Mouse (Mus musculus) midbrain, postnatal 0 days (tissue): ENCODE measurements around the gene Gstm5. TPM values are rescaled to one million over a fixed set of nuclear protein-coding genes. Genes with fewer than 3 reads are reported as not detected.
A peak's percentile ranks its signal among the peaks of the same experiment; 100 is the strongest.

Experiments
- ATAC-seq: fragments of 200-750 bp; cut with Nextera tagmentation; 2 replicates; pipeline ENCODE4 v1.8.0; 2017; ENCODE audit warnings: moderate number of reproducible peaks, mild to moderate bottlenecking, moderate TSS enrichment, moderate library complexity; ENCODE audit not compliant: low FRiP score
- DNase-seq: peaks from one replicate; pipeline ENCODE4 v3.0.0-alpha.2; 2015; ENCODE audit warnings: low spot score
- H3K27ac ChIP-seq: fragments of 300-500 bp; sonication (generic); 2 replicates; pipeline ENCODE4 v1.5.1; 2014; ENCODE audit warnings: low read depth, mild to moderate bottlenecking, low read length, mixed read lengths
- H3K27me3 ChIP-seq: fragments of 300-500 bp; sonication (generic); 2 replicates; pipeline ENCODE4 v1.6.1; 2014; ENCODE audit warnings: low read length, control low read depth, mixed read lengths; ENCODE audit not compliant: insufficient read depth
- H3K36me3 ChIP-seq: fragments of 300-500 bp; sonication (generic); 2 replicates; pipeline ENCODE4 v1.6.1; 2014; ENCODE audit warnings: low read length, control low read depth, mixed read lengths; ENCODE audit not compliant: insufficient read depth
- H3K4me1 ChIP-seq: fragments of 300-500 bp; sonication (generic); 2 replicates; pipeline ENCODE4 v1.6.1; 2014; ENCODE audit warnings: mild to moderate bottlenecking, control low read depth, antibody characterized with exemption, low read length, mixed read lengths; ENCODE audit not compliant: insufficient read depth
- H3K4me2 ChIP-seq: fragments of 300-500 bp; sonication (generic); 2 replicates; pipeline ENCODE4 v1.6.1; 2014; ENCODE audit warnings: low read depth, mild to moderate bottlenecking, low read length, mixed read lengths; ENCODE audit not compliant: poor library complexity, severe bottlenecking
- H3K4me3 ChIP-seq: fragments of 300-500 bp; sonication (generic); 2 replicates; pipeline ENCODE4 v1.5.1; 2014; ENCODE audit warnings: low read depth, mild to moderate bottlenecking, low read length, moderate library complexity
- H3K9ac ChIP-seq: fragments of 300-500 bp; sonication (generic); replicated peaks from 2 replicates; pipeline ENCODE4 v1.6.1; 2014; ENCODE audit warnings: mild to moderate bottlenecking, low read length, moderate library complexity, mixed read lengths; ENCODE audit not compliant: poor library complexity, severe bottlenecking
- H3K9me3 ChIP-seq: fragments of 300-500 bp; sonication (generic); 2 replicates; pipeline ENCODE4 v1.6.1; 2016; ENCODE audit warnings: low read length, control low read depth
- CTCF ChIP-seq: IDR thresholded peaks from 2 replicates; pipeline ENCODE4 v1.5.1; 2016; ENCODE audit warnings: antibody characterized with exemption, mild to moderate bottlenecking
- WGBS: fragments of 180-500 bp; shearing (Covaris S2); extraction: QIAGEN DNeasy Blood & Tissue Kit; methylation state at CpG from one replicate; pipeline ENCODE4 v1.1.7; 2014; 5-methylcytosine and 5-hydroxymethylcytosine counted together
- polyA plus RNA-seq: library from polyadenylated mRNA; unstranded; fragments of >200 nt; fragmentation: Nextera tagmentation; extraction: Ambion mirVana; gene quantifications from 2 replicates; pipeline ENCODE4 v1.2.1, GENCODE M21; 2015
- total RNA-seq: library from RNA; depleted of rRNA; stranded (reverse); fragments of >200 nt; gene quantifications from 2 replicates; pipeline ENCODE4 v1.2.3, GENCODE M21; 2014

Gene Gstm5
- total and polyA plus RNA-seq, 2 experiments from 2014 or later = 166 to 316 TPM

GRCm38 (mm10) chr3:107850418-107851031 is 45.1 kb upstream of the Gstm5 start:
- H3K9me3 ChIP-seq = no peaks in the 10 kb centered on the region
- no peaks in the 10 kb centered on the region for H3K27me3 ChIP-seq
- H3K4me1 ChIP-seq = peaks cover 8% of the 10 kb centered on the region; the same call in 1 of the 2 replicates
- H3K27ac ChIP-seq = no peak overlapping the region
- WGBS = 17% methylated on average over 12 of the region's 12 CpGs
- H3K4me2 ChIP-seq = peak overlapping the region; percentile 13; the same call in 1 of the 2 replicates
- ATAC-seq (0 out of 2 replicates have a peak, but pooled peaks have one; percentile 11), DNase-seq (peak; percentile 77)
- no peaks in the 10 kb centered on the region for H3K36me3 ChIP-seq
- no peak for TF ChIP-seq CTCF
- H3K9ac ChIP-seq = 0 out of 2 replicates have a peak overlapping the region, but pooled peaks have one; percentile 20
- H3K4me3 ChIP-seq = no peak overlapping the region

GRCm38 (mm10) chr3:107852786-107853185 is 42.8 kb upstream of the Gstm5 start:
- Histone ChIP-seq H3K4me2 (no peak overlapping the region), H3K27ac (no peak overlapping the region), H3K9ac (no peak overlapping the region), H3K36me3 (no peaks in the 10 kb centered on the region), H3K27me3 (no peaks in the 10 kb centered on the region), H3K4me1 (peaks cover 8% of the 10 kb centered on the region; the same call in 1 of the 2 replicates), H3K4me3 (no peak overlapping the region), H3K9me3 (no peaks in the 10 kb centered on the region)
- TF ChIP-seq CTCF = no peak
- DNase-seq (no peak), ATAC-seq (no peak)
- 66% methylated on average over 7 of the region's 7 CpGs for WGBS

- ATAC-seq (0 out of 2 replicates have a peak, but pooled peaks have one; percentile 24), DNase-seq (no peak)
- no peaks in the 10 kb centered on the region for H3K9me3 ChIP-seq
- TF ChIP-seq CTCF = peak; percentile 36
- no peak overlapping the region for H3K4me2 ChIP-seq
- WGBS = 78% methylated on average over 17 of the region's 17 CpGs
- H3K4me3 ChIP-seq = no peak overlapping the region
- H3K27ac ChIP-seq = no peak overlapping the region
- H3K27me3 ChIP-seq = no peaks in the 10 kb centered on the region
- peaks cover 8% of the 10 kb centered on the region; the same call in 1 of the 2 replicates for H3K4me1 ChIP-seq
- no peak overlapping the region for H3K9ac ChIP-seq
- H3K36me3 ChIP-seq = no peaks in the 10 kb centered on the region
These were observed 42.1 kb upstream of the Gstm5 start for GRCm38 (mm10) chr3:107853232-107854181.

- ATAC-seq (no peak), DNase-seq (no peak)
- H3K4me1 ChIP-seq = 0 out of 2 replicates have a peak, but pooled peaks cover 3% of the 10 kb centered on the region
- H3K4me3 ChIP-seq = no peak overlapping the region
- no peak overlapping the region for H3K9ac ChIP-seq
- H3K27ac ChIP-seq = no peak overlapping the region
- 85% methylated on average over 13 of the region's 13 CpGs for WGBS
- no peaks in the 10 kb centered on the region for H3K36me3 ChIP-seq
- no peaks in the 10 kb centered on the region for H3K27me3 ChIP-seq
- no peaks in the 10 kb centered on the region for H3K9me3 ChIP-seq
- no peak for TF ChIP-seq CTCF
- H3K4me2 ChIP-seq = no peak overlapping the region
These were observed 40.3 kb upstream of the Gstm5 start for GRCm38 (mm10) chr3:107855368-107855767.

GRCm38 (mm10) chr3:107857646-107858045 is 38.0 kb upstream of the Gstm5 start:
- Histone ChIP-seq H3K27me3 (no peaks in the 10 kb centered on the region), H3K27ac (no peak overlapping the region), H3K36me3 (no peaks in the 10 kb centered on the region), H3K4me1 (no peaks in the 10 kb centered on the region), H3K4me3 (no peak overlapping the region), H3K9ac (no peak overlapping the region), H3K9me3 (no peaks in the 10 kb centered on the region), H3K4me2 (no peak overlapping the region)
- WGBS = 57% methylated on average over 6 of the region's 6 CpGs
- no peak for DNase-seq
- ATAC-seq = no peak
- no peak for TF ChIP-seq CTCF
